In genomic region chr10:79805636-79806035, GRCm38 (mm10) we compare ENCODE assay signal across 11 mouse cellular contexts. TPM values are rescaled to one million over a fixed set of nuclear protein-coding genes. Genes with fewer than 3 reads are reported as not detected.
DNase-seq lines count a peak whose midpoint lies in the region; ATAC-seq and TF ChIP-seq lines count a peak whose summit lies in the region.
"Had no signal": no experiment of that assay in that cellular context is flagged by ENCODE, and none has a peak within 500 bp of the region (broad histone marks: within the 10 kb centered on the region; RNA-seq: fewer than 3 reads in every experiment).

No protein-coding gene starts in this region.

- peaks cover 45% of the 10 kb centered on the region for H3K36me3 ChIP-seq in midbrain, embryonic 10.5 days
- peaks cover 6% of the 10 kb centered on the region; the same call in 1 of the 2 replicates for H3K36me3 ChIP-seq in midbrain, embryonic 11.5 days (ENCODE audit: control insufficient read depth, insufficient read depth, low read length)
- peaks cover 3% of the 10 kb centered on the region; the same call in 1 of the 2 replicates for H3K36me3 ChIP-seq in heart, adult 2 months (ENCODE audit: control insufficient read depth, insufficient read depth, low read length)
- peaks cover 37% of the 10 kb centered on the region for H3K36me3 ChIP-seq in hindbrain, embryonic 12.5 days
- H3K36me3 ChIP-seq in midbrain, embryonic 16.5 days (ENCODE audit: control insufficient read depth, insufficient read depth, low read length) = peaks cover 12% of the 10 kb centered on the region
- H3K36me3 ChIP-seq: liver, embryonic 15.5 days had no signal

- H3K9me3 ChIP-seq in midbrain, embryonic 10.5 days (replicated peaks) = no peaks in the 10 kb centered on the region
- H3K9me3 ChIP-seq in midbrain, embryonic 11.5 days (ENCODE audit: control insufficient read depth, low read length) = no peaks in the 10 kb centered on the region
- H3K9me3 ChIP-seq in hindbrain, embryonic 12.5 days (replicated peaks) = no peaks in the 10 kb centered on the region
- no peaks in the 10 kb centered on the region for H3K9me3 ChIP-seq in midbrain, embryonic 16.5 days (replicated peaks; ENCODE audit: control insufficient read depth, low read length, poor library complexity, severe bottlenecking)
- H3K9me3 ChIP-seq: liver, embryonic 15.5 days had no signal

- ATAC-seq in midbrain, embryonic 11.5 days (ENCODE audit: low FRiP score) = no peak
- no peak for ATAC-seq in hindbrain, embryonic 12.5 days (ENCODE audit: low FRiP score)
- no peak for ATAC-seq in midbrain, embryonic 16.5 days

- H3K9ac ChIP-seq in midbrain, embryonic 11.5 days (ENCODE audit: low read length) = no peak overlapping the region
- H3K9ac ChIP-seq in heart, adult 2 months (ENCODE audit: low read depth, low read length) = peak overlapping the region; percentile 69
- H3K9ac ChIP-seq in hindbrain, embryonic 12.5 days = no peak overlapping the region
- H3K9ac ChIP-seq in midbrain, embryonic 16.5 days (ENCODE audit: low read depth, low read length) = no peak overlapping the region
- H3K9ac ChIP-seq: liver, embryonic 15.5 days had no signal

- intact Hi-C loops in heart, adult 2 months (cut with DNase I) = loop anchor here (1.0 kb wide), 1 partner anchor 8 kb away; no protein-coding TSS in a partner anchor
- intact Hi-C loops in gastrocnemius, postnatal 14 days (cut with DNase I; ENCODE audit: low total_unique reads) = no loop called here

- TF ChIP-seq POLR2A in heart, adult 2 months (IDR thresholded peaks at IDR 0.05; ENCODE audit: insufficient read depth, low read depth, low read length) = peak; percentile 69

- no peaks in the 10 kb centered on the region for H3K27me3 ChIP-seq in midbrain, embryonic 10.5 days (ENCODE audit: low read depth, poor library complexity, severe bottlenecking)
- H3K27me3 ChIP-seq in midbrain, embryonic 11.5 days (ENCODE audit: control insufficient read depth, insufficient read depth, low read length) = no peaks in the 10 kb centered on the region
- H3K27me3 ChIP-seq in heart, adult 2 months (ENCODE audit: control insufficient read depth, insufficient read depth, low read length) = no peaks in the 10 kb centered on the region
- H3K27me3 ChIP-seq in hindbrain, embryonic 12.5 days = no peaks in the 10 kb centered on the region
- H3K27me3 ChIP-seq in midbrain, embryonic 16.5 days (ENCODE audit: control insufficient read depth, insufficient read depth, low read depth, low read length) = no peaks in the 10 kb centered on the region
- H3K27me3 ChIP-seq: liver, embryonic 15.5 days had no signal

- H3K27ac ChIP-seq in midbrain, embryonic 10.5 days (replicated peaks) = peak overlapping the region; percentile 91
- H3K27ac ChIP-seq in midbrain, embryonic 11.5 days (ENCODE audit: low read depth, low read length) = no peak overlapping the region
- H3K27ac ChIP-seq in heart, adult 2 months = peak overlapping the region; percentile 89
- peak overlapping the region; percentile 68 for H3K27ac ChIP-seq in hindbrain, embryonic 12.5 days
- peak overlapping the region; percentile 28; the same call in 1 of the 2 replicates for H3K27ac ChIP-seq in midbrain, embryonic 16.5 days (ENCODE audit: low read length)
- H3K27ac ChIP-seq: liver, embryonic 15.5 days had no signal

- H3K4me2 ChIP-seq in midbrain, embryonic 11.5 days = no peak overlapping the region
- no peak overlapping the region for H3K4me2 ChIP-seq in hindbrain, embryonic 12.5 days (replicated peaks)
- no peak overlapping the region for H3K4me2 ChIP-seq in midbrain, embryonic 16.5 days (ENCODE audit: low read length)
- H3K4me2 ChIP-seq: liver, embryonic 15.5 days had no signal

- TF ChIP-seq CTCF in heart, adult 2 months (IDR thresholded peaks at IDR 0.05) = no peak

- 82% methylated on average over 11 of the region's 11 CpGs for WGBS in midbrain, embryonic 10.5 days
- WGBS in midbrain, embryonic 11.5 days = 83% methylated on average over 11 of the region's 11 CpGs
- 31% methylated on average over 11 of the region's 11 CpGs for WGBS in heart, adult 2 months
- WGBS in hindbrain, embryonic 12.5 days = 73% methylated on average over 11 of the region's 11 CpGs
- WGBS in midbrain, embryonic 16.5 days = 78% methylated on average over 11 of the region's 11 CpGs

- peaks cover 70% of the 10 kb centered on the region for H3K4me1 ChIP-seq in midbrain, embryonic 10.5 days
- H3K4me1 ChIP-seq in midbrain, embryonic 11.5 days (ENCODE audit: control insufficient read depth, insufficient read depth, low read length) = peaks cover 36% of the 10 kb centered on the region
- peaks cover 17% of the 10 kb centered on the region for H3K4me1 ChIP-seq in heart, adult 2 months (ENCODE audit: control insufficient read depth, insufficient read depth, low read length)
- H3K4me1 ChIP-seq in hindbrain, embryonic 12.5 days = peaks cover 71% of the 10 kb centered on the region
- peaks cover 40% of the 10 kb centered on the region for H3K4me1 ChIP-seq in midbrain, embryonic 16.5 days (ENCODE audit: control insufficient read depth, insufficient read depth, low read length)

- TF ChIP-seq EP300 in heart, adult 2 months (IDR thresholded peaks at IDR 0.05; ENCODE audit: insufficient read depth, low read depth, low read length) = peak; percentile 99

- no peak for DNase-seq in midbrain, embryonic 10.5 days (ENCODE audit: low spot score)
- DNase-seq in midbrain, embryonic 11.5 days (ENCODE audit: low spot score, missing footprints) = no peak
- peak; percentile 78 to 85 for DNase-seq in heart, adult 2 months
- no peak for DNase-seq in frontal cortex, postnatal 25 days (ENCODE audit: low spot score in 2 of 2)
- no peak for DNase-seq in cerebellum, postnatal 14 days
- no peak for DNase-seq in gastrocnemius, postnatal 14 days
- DNase-seq: thymus, adult 2 months had no signal

- H3K4me3 ChIP-seq in midbrain, embryonic 10.5 days = no peak overlapping the region
- H3K4me3 ChIP-seq in midbrain, embryonic 11.5 days (ENCODE audit: low read depth, low read length) = no peak overlapping the region
- peak overlapping the region; percentile 47 for H3K4me3 ChIP-seq in heart, adult 2 months
- no peak overlapping the region for H3K4me3 ChIP-seq in hindbrain, embryonic 12.5 days
- no peak overlapping the region for H3K4me3 ChIP-seq in midbrain, embryonic 16.5 days (ENCODE audit: low read depth, low read length)
- H3K4me3 ChIP-seq: liver, embryonic 15.5 days had no signal

- no peaks in the 10 kb centered on the region for H3K79me2 ChIP-seq in heart, adult 2 months (replicated peaks; ENCODE audit: control insufficient read depth, insufficient read depth, low read length)

RNA-seq across cellular contexts. Expression of gene Palm, which starts 12.3 kb away (rescaled TPM):
- polyA plus RNA-seq in midbrain, embryonic 10.5 days (2016; fragmentation: Nextera tagmentation; extraction: Ambion mirVana) = 130 and 153 TPM in 2 replicates
- polyA plus RNA-seq in midbrain, embryonic 11.5 days (2014; fragmentation: Nextera tagmentation; extraction: Ambion mirVana) = 109 and 129 TPM in 2 replicates
- 10 to 100 TPM; 51.4 to 55.6 TPM for total RNA-seq in heart, adult 2 months (2021)
- 31.4 and 36.6 TPM in 2 replicates for polyA plus RNA-seq in heart, adult 2 months (2012; rRNA removed)
- 189 and 198 TPM in 2 replicates for polyA plus RNA-seq in hindbrain, embryonic 12.5 days (2016; fragmentation: Nextera tagmentation; extraction: Ambion mirVana)
- polyA plus RNA-seq in midbrain, embryonic 16.5 days (2015; fragmentation: Nextera tagmentation; extraction: Ambion mirVana) = 318 and 333 TPM in 2 replicates
- 10 to 100 TPM; 25.7 to 33.5 TPM for total RNA-seq in gastrocnemius, postnatal 14 days (2021)

RNA-seq across cellular contexts. Expression of gene Prss57, which starts 14.9 kb away (rescaled TPM):
- polyA plus RNA-seq in midbrain, embryonic 10.5 days (2016; fragmentation: Nextera tagmentation; extraction: Ambion mirVana) = 0.05 TPM in 1 of 2 replicates, not detected in the other
- 0.10 and 0.40 TPM in 2 replicates for polyA plus RNA-seq in midbrain, embryonic 11.5 days (2014; fragmentation: Nextera tagmentation; extraction: Ambion mirVana)
- total RNA-seq in heart, adult 2 months (2021) = not detected
- polyA plus RNA-seq in heart, adult 2 months (2012; rRNA removed) = 0.08 and 0.20 TPM in 2 replicates
- 0.23 and 0.30 TPM in 2 replicates for polyA plus RNA-seq in hindbrain, embryonic 12.5 days (2016; fragmentation: Nextera tagmentation; extraction: Ambion mirVana)
- polyA plus RNA-seq in midbrain, embryonic 16.5 days (2015; fragmentation: Nextera tagmentation; extraction: Ambion mirVana) = 0.19 TPM in 2 replicates
- not detected for total RNA-seq in gastrocnemius, postnatal 14 days (2021)
- polyA plus RNA-seq: neural tube, embryonic 14.5 days had no signal

RNA-seq across cellular contexts. Expression of gene Misp, which starts 15.2 kb away (rescaled TPM):
- polyA plus RNA-seq in midbrain, embryonic 10.5 days (2016; fragmentation: Nextera tagmentation; extraction: Ambion mirVana) = 0.46 and 0.67 TPM in 2 replicates
- 0.41 TPM in 1 of 2 replicates, not detected in the other for polyA plus RNA-seq in midbrain, embryonic 11.5 days (2014; fragmentation: Nextera tagmentation; extraction: Ambion mirVana)
- under 1 TPM; 0.50 to 0.52 TPM for total RNA-seq in heart, adult 2 months (2021)
- 0.26 and 0.82 TPM in 2 replicates for polyA plus RNA-seq in heart, adult 2 months (2012; rRNA removed)
- polyA plus RNA-seq in hindbrain, embryonic 12.5 days (2016; fragmentation: Nextera tagmentation; extraction: Ambion mirVana) = 1.3 and 2.1 TPM in 2 replicates
- 0.34 and 0.73 TPM in 2 replicates for polyA plus RNA-seq in midbrain, embryonic 16.5 days (2015; fragmentation: Nextera tagmentation; extraction: Ambion mirVana)
- total RNA-seq in gastrocnemius, postnatal 14 days (2021) = under 1 TPM in 1 of 2 experiments, not detected in 1; 0.35 TPM

RNA-seq across cellular contexts. Expression of gene Fstl3, which starts 28.6 kb away (rescaled TPM):
- 1.1 and 1.8 TPM in 2 replicates for polyA plus RNA-seq in midbrain, embryonic 10.5 days (2016; fragmentation: Nextera tagmentation; extraction: Ambion mirVana)
- polyA plus RNA-seq in midbrain, embryonic 11.5 days (2014; fragmentation: Nextera tagmentation; extraction: Ambion mirVana) = 0.60 and 1.2 TPM in 2 replicates
- 1 to 10 TPM; 3.8 to 4.7 TPM for total RNA-seq in heart, adult 2 months (2021)
- polyA plus RNA-seq in heart, adult 2 months (2012; rRNA removed) = 9.7 and 11.9 TPM in 2 replicates
- polyA plus RNA-seq in hindbrain, embryonic 12.5 days (2016; fragmentation: Nextera tagmentation; extraction: Ambion mirVana) = 2.3 and 2.7 TPM in 2 replicates
- 2.2 and 3.5 TPM in 2 replicates for polyA plus RNA-seq in midbrain, embryonic 16.5 days (2015; fragmentation: Nextera tagmentation; extraction: Ambion mirVana)
- 1 to 10 TPM; 1.3 to 2.2 TPM for total RNA-seq in gastrocnemius, postnatal 14 days (2021)

RNA-seq across cellular contexts. Expression of gene Rnf126, which starts 38.9 kb away (rescaled TPM):
- 109 and 118 TPM in 2 replicates for polyA plus RNA-seq in midbrain, embryonic 10.5 days (2016; fragmentation: Nextera tagmentation; extraction: Ambion mirVana)
- polyA plus RNA-seq in midbrain, embryonic 11.5 days (2014; fragmentation: Nextera tagmentation; extraction: Ambion mirVana) = 69.9 and 81.9 TPM in 2 replicates
- total RNA-seq in heart, adult 2 months (2021) = 10 to 100 TPM; 22.9 to 23.6 TPM
- polyA plus RNA-seq in heart, adult 2 months (2012; rRNA removed) = 41.4 and 48.0 TPM in 2 replicates
- polyA plus RNA-seq in hindbrain, embryonic 12.5 days (2016; fragmentation: Nextera tagmentation; extraction: Ambion mirVana) = 103 and 108 TPM in 2 replicates
- polyA plus RNA-seq in midbrain, embryonic 16.5 days (2015; fragmentation: Nextera tagmentation; extraction: Ambion mirVana) = 90.2 and 92.3 TPM in 2 replicates
- total RNA-seq in gastrocnemius, postnatal 14 days (2021) = 10 to 100 TPM; 25.9 to 30.6 TPM

Comparison
In these comparisons a context has a peak if more than half of its experiments do, and no peak if none do; other contexts are left out.
1. DNase-seq: peak in heart, adult 2 months (2 of 2); none in midbrain, embryonic 10.5 days (single experiment), midbrain, embryonic 11.5 days (single experiment), frontal cortex, postnatal 25 days (0 of 2), cerebellum, postnatal 14 days (0 of 2) and gastrocnemius, postnatal 14 days (single experiment).